Mouse (Mus musculus) brain, embryonic 14.5 days (tissue): ENCODE results near the gene Fmnl1. TPM values are rescaled to one million over a fixed set of nuclear protein-coding genes. Genes with fewer than 3 reads are reported as not detected.

Experiments used
- DNase-seq: peaks from one replicate; pipeline ENCODE4 v3.0.0-alpha.2; 2011; ENCODE audit warnings: low read depth
- CTCF ChIP-seq: fragments of 200-500 bp; IDR thresholded peaks from 2 replicates; pipeline ENCODE4 v1.5.1; 2012; ENCODE audit warnings: inconsistent platforms, mild to moderate bottlenecking, moderate library complexity, borderline replicate concordance; ENCODE audit not compliant: insufficient read depth, insufficient read length; ENCODE audit errors: extremely low read depth
- POLR2A ChIP-seq: fragments of 200-500 bp; IDR thresholded peaks from 2 replicates; pipeline ENCODE4 v1.6.1; 2012; ENCODE audit warnings: mild to moderate bottlenecking, inconsistent platforms, borderline replicate concordance; ENCODE audit not compliant: poor library complexity, insufficient read depth, insufficient read length, severe bottlenecking; ENCODE audit errors: extremely low read depth
- polyA plus RNA-seq: library from polyadenylated mRNA; depleted of rRNA; stranded (reverse); fragments of >200 nt; gene quantifications from 2 replicates; pipeline ENCODE4 v1.2.3, GENCODE M21; 2012; rRNA removed

Fmnl1 gene
- polyA plus RNA-seq, result 16.1 and 28.6 TPM in 2 replicates

GRCm38 (mm10) chr11:103170494-103171285 lies at the start of gene Fmnl1:
Gene Fmnl1 (plus strand): TSS chr11:103171107.
- no peak for TF ChIP-seq POLR2A
- no peak for TF ChIP-seq CTCF
- peak; percentile 77 for DNase-seq

- peak; percentile 80 for DNase-seq
- no peak for TF ChIP-seq CTCF
- 0 out of 2 replicates have a peak, but pooled peaks have one; percentile 21 for TF ChIP-seq POLR2A
Observed at GRCm38 (mm10) chr11:103131701-103132575, 39.0 kb upstream of the Fmnl1 start, which contains the start of gene Hexim2. Gene Hexim2 (plus strand): TSS chr11:103132429.

- DNase-seq, result peak; percentile 100
- peak; percentile 98 for TF ChIP-seq POLR2A
- no peak for TF ChIP-seq CTCF
Observed at GRCm38 (mm10) chr11:103132576-103133455, 38.1 kb upstream of the Fmnl1 start.

GRCm38 (mm10) chr11:103133456-103134185 lies 37.3 kb upstream of the Fmnl1 start:
- no peak for TF ChIP-seq CTCF
- no peak for TF ChIP-seq POLR2A
- no peak for DNase-seq

GRCm38 (mm10) chr11:103134221-103134620 lies 36.7 kb upstream of the Fmnl1 start:
- no peak for DNase-seq

GRCm38 (mm10) chr11:103136039-103136577 lies 34.8 kb upstream of the Fmnl1 start:
- no peak for DNase-seq
- TF ChIP-seq CTCF, result no peak
- no peak for TF ChIP-seq POLR2A

More at GRCm38 (mm10) chr11:103134221-103134620, 36.7 kb upstream of the Fmnl1 start:
- TF ChIP-seq POLR2A (no peak), CTCF (no peak)

GRCm38 (mm10) chr11:103139951-103140762 lies 30.8 kb upstream of the Fmnl1 start:
- TF ChIP-seq CTCF (no peak), POLR2A (no peak)
- DNase-seq, result no peak

- DNase-seq, result no peak
- TF ChIP-seq CTCF (no peak), POLR2A (no peak)
Observed at GRCm38 (mm10) chr11:103140763-103141100, 30.2 kb upstream of the Fmnl1 start.
